Mouse (Mus musculus): Measurements from ENCODE around the gene Eddm3b. TPM values are rescaled to one million over a fixed set of nuclear protein-coding genes. Genes with fewer than 3 reads are reported as not detected.

Eddm3b gene
- total and polyA plus RNA-seq, 3 experiments: not detected

DNA sequence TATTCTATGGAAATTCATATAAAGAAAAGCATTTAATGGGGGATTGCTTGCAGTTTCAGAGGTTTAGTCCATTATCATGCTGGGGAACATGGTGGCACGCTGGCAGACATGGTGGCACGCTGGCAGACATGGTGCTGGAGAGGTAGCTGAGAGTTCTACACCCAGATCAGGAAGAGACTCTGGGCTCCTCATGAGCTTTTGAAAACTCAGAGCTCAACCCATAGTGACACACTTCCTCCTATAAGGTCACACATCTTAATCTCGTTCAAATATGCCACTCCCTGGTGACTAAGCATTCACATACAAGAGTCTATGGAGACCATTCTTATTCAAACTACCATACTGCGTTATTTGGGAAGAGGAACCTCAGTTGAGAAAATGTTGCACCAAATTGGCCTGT is 18.1 kb downstream of the Eddm3b start:
- H3K79me2 ChIP-seq (ENCODE audit: control insufficient read depth, insufficient read depth, low read length, poor library complexity): peaks cover 7% of the 10 kb centered on the region
- no peaks in the 10 kb centered on the region for H3K27me3 ChIP-seq (ENCODE audit: control insufficient read depth in 1 of 2, insufficient read depth in 2 of 2, low read length in 2 of 2)
- no peaks in the 10 kb centered on the region for H3K9me3 ChIP-seq (replicated peaks; ENCODE audit: insufficient read depth, low read length)
- peaks cover 10 to 26% of the 10 kb centered on the region in 2 experiments for H3K4me1 ChIP-seq (ENCODE audit: control insufficient read depth in 1 of 2, insufficient read depth in 2 of 2, low read length in 2 of 2)
- H3K9ac ChIP-seq (ENCODE audit: control insufficient read depth, low read depth, low read length, poor library complexity, severe bottlenecking): no peak overlapping the region
- DNase-seq (ENCODE audit: low read depth, low spot score): peak; percentile 91
- H3K27ac ChIP-seq (ENCODE audit: control insufficient read depth, low read depth, low read length): peak overlapping the region; percentile 97
- no peak overlapping the region for H3K4me3 ChIP-seq (ENCODE audit: control insufficient read depth in 1 of 2, insufficient read depth in 1 of 2, low read depth in 2 of 2, low read length in 2 of 2)
- H3K36me3 ChIP-seq (ENCODE audit: control insufficient read depth in 1 of 2, insufficient read depth in 2 of 2, low read length in 2 of 2): peaks cover 0 to 30% of the 10 kb centered on the region in 2 experiments; a peak in 2 of 4 replicates
- no peak for TF ChIP-seq MYC (IDR thresholded peaks at IDR 0.05; ENCODE audit: low read depth, low read length)
- TF ChIP-seq ELF1 (IDR thresholded peaks at IDR 0.05; ENCODE audit: low read depth, low read length): no peak
- TF ChIP-seq E2F4 (IDR thresholded peaks at IDR 0.05; ENCODE audit: borderline replicate concordance, low read depth, low read length): no peak
- TF ChIP-seq GATA1 (IDR thresholded peaks at IDR 0.05; ENCODE audit: low read depth, low read length): peak; percentile 43; the same call in 1 of the 2 replicates
- TF ChIP-seq POLR2A (IDR thresholded peaks at IDR 0.05; ENCODE audit: control insufficient read depth in 1 of 2, insufficient read depth in 1 of 2, low read depth in 1 of 2, low read length in 2 of 2, poor library complexity in 1 of 2): peak in 1 of 2 experiments; percentile 82; a peak in 2 of 4 replicates
- no peak for TF ChIP-seq RAD21 (IDR thresholded peaks at IDR 0.05; ENCODE audit: low read depth, low read length)
- peak; percentile 90 for TF ChIP-seq TBP (IDR thresholded peaks at IDR 0.05; ENCODE audit: low read depth, low read length)
- TF ChIP-seq USF1 (IDR thresholded peaks at IDR 0.05; ENCODE audit: low read depth, low read length): no peak
- no peak for TF ChIP-seq MYB (IDR thresholded peaks at IDR 0.05; ENCODE audit: low read depth, low read length)
- no peak for TF ChIP-seq MAX (IDR thresholded peaks at IDR 0.05; ENCODE audit: low read length)
- TF ChIP-seq UBTF (IDR thresholded peaks at IDR 0.05; ENCODE audit: borderline replicate concordance, insufficient read depth, low read depth, low read length): no peak
- no peak; a peak in 1 of 4 replicates for TF ChIP-seq EP300 (IDR thresholded peaks at IDR 0.05; ENCODE audit: low read depth in 1 of 2, low read length in 2 of 2)
- no peak for TF ChIP-seq NRF1 (IDR thresholded peaks at IDR 0.05; ENCODE audit: insufficient read depth, low read depth, low read length, poor library complexity, severe bottlenecking)
- no peak for TF ChIP-seq POLR2AphosphoS2 (IDR thresholded peaks at IDR 0.05; ENCODE audit: low read length)
- TF ChIP-seq GABPA (IDR thresholded peaks at IDR 0.05; ENCODE audit: low read depth, low read length): no peak
- no peak for TF ChIP-seq ZC3H11A (IDR thresholded peaks at IDR 0.05; ENCODE audit: low read depth, low read length)
- peak; percentile 46; the same call in 1 of the 2 replicates for TF ChIP-seq MXI1 (IDR thresholded peaks at IDR 0.05; ENCODE audit: low read depth, low read length)
- TF ChIP-seq ZKSCAN1 (IDR thresholded peaks at IDR 0.05; ENCODE audit: low read depth, low read length): no peak
- peak; percentile 55; the same call in 1 of the 2 replicates for TF ChIP-seq ETS1 (IDR thresholded peaks at IDR 0.05; ENCODE audit: low read depth, low read length)
- no peak for TF ChIP-seq MAZ (IDR thresholded peaks at IDR 0.05; ENCODE audit: low read depth, low read length)
- no peak for TF ChIP-seq ZNF384 (IDR thresholded peaks at IDR 0.05; ENCODE audit: low read depth, low read length)
- no peak for TF ChIP-seq HCFC1 (IDR thresholded peaks at IDR 0.05; ENCODE audit: low read depth, low read length)
- no peak for TF ChIP-seq MEF2A (IDR thresholded peaks at IDR 0.05; ENCODE audit: extremely low read depth, insufficient replicate concordance, low read depth, low read length, poor library complexity, severe bottlenecking)
- TF ChIP-seq MAFK (IDR thresholded peaks at IDR 0.05; ENCODE audit: borderline replicate concordance, low read depth, low read length): no peak
- TF ChIP-seq CTCF (IDR thresholded peaks at IDR 0.05 in 2 of 3, conservative IDR thresholded peaks at IDR 0.05 in 1 of 3; ENCODE audit: control insufficient read depth in 1 of 3, insufficient read depth in 1 of 3, low read depth in 2 of 3, low read length in 3 of 3, poor library complexity in 1 of 3, severe bottlenecking in 1 of 3): no peak
- TF ChIP-seq SIN3A (IDR thresholded peaks at IDR 0.05; ENCODE audit: low read length): 0 out of 2 replicates have a peak, but pooled peaks have one; percentile 13
- TF ChIP-seq JUND (IDR thresholded peaks at IDR 0.05; ENCODE audit: low read depth, low read length): no peak
- TF ChIP-seq USF2 (IDR thresholded peaks at IDR 0.05; ENCODE audit: borderline replicate concordance in 1 of 2, insufficient read depth in 1 of 2, low read depth in 1 of 2, low read length in 2 of 2): no peak
- no peak for TF ChIP-seq BHLHE40 (IDR thresholded peaks at IDR 0.05; ENCODE audit: borderline replicate concordance, low read depth, low read length)
- no peak for TF ChIP-seq CHD1 (IDR thresholded peaks at IDR 0.05; ENCODE audit: low read depth, low read length)
- TF ChIP-seq TCF12 (IDR thresholded peaks at IDR 0.05; ENCODE audit: low read depth, low read length): no peak
- TF ChIP-seq NELFE (IDR thresholded peaks at IDR 0.05; ENCODE audit: low read depth, low read length): peak; percentile 41; the same call in 1 of the 2 replicates
- no peak for TF ChIP-seq ZMIZ1 (IDR thresholded peaks at IDR 0.05; ENCODE audit: low read depth, low read length)
- no peak for TF ChIP-seq SMC3 (IDR thresholded peaks at IDR 0.05; ENCODE audit: low read depth, low read length)
- TF ChIP-seq POLR2AphosphoS5 (IDR thresholded peaks at IDR 0.05; ENCODE audit: borderline replicate concordance, low read depth, low read length): no peak
- TF ChIP-seq TAL1 (IDR thresholded peaks at IDR 0.05; ENCODE audit: low read length): no peak
- no peak for TF ChIP-seq KAT2A (conservative IDR thresholded peaks at IDR 0.05; ENCODE audit: low read depth, low read length)
- no peak for TF ChIP-seq CHD2 (IDR thresholded peaks at IDR 0.05; ENCODE audit: low read length)

Data from MEL (cell line).